Mouse (Mus musculus): ENCODE results near the gene Gm16181.

DNA sequence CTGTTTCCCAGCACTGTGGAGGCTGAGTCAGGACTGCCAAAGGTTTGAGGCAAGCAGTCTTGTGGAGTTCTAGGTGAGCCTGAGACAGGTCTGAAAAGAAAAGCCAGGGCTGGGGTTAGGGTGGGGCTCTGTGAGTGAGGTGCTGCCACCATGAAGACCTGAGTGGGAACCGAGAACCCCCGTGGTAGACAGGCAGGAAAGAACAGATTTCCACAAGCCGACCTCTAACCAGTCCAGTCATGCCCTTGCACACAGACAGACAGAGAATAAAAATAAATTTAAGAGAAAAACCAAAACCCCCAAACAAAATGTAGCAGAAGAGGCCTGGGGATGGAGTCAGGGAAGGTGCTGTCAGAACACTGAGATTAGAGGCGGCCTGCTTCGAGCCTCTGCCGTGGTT lies 45.3 kb upstream of the Gm16181 start:
- TF ChIP-seq CTCF (IDR thresholded peaks at IDR 0.05; ENCODE audit: low read depth, low read length) (no peak), POLR2A (IDR thresholded peaks at IDR 0.05; ENCODE audit: insufficient read depth, low read length) (no peak), EP300 (IDR thresholded peaks at IDR 0.05; ENCODE audit: insufficient read depth, low read depth, low read length) (no peak)

All from ES-Bruce4 (cell line).